Mouse (Mus musculus) ES-Bruce4 (cell line): ENCODE measurements around the gene Tmem30b. TPM values are rescaled to one million over a fixed set of nuclear protein-coding genes. Genes with fewer than 3 reads are reported as not detected.
A peak's percentile ranks its signal among the peaks of the same experiment; 100 is the strongest.

ENCODE experiments used
- H3K27ac ChIP-seq: 2 replicates; pipeline ENCODE4 v1.5.1; 2012; ENCODE audit warnings: low read length, inconsistent platforms; ENCODE audit not compliant: insufficient read depth
- H3K27me3 ChIP-seq: 2 replicates; pipeline ENCODE4 v1.6.1; 2012; ENCODE audit warnings: mild to moderate bottlenecking, low read length, inconsistent platforms; ENCODE audit not compliant: control insufficient read depth, poor library complexity, insufficient read depth, severe bottlenecking
- H3K36me3 ChIP-seq: 2 replicates; pipeline ENCODE4 v1.6.1; 2012; ENCODE audit warnings: inconsistent platforms, mild to moderate bottlenecking, low read length, moderate library complexity; ENCODE audit not compliant: control insufficient read depth, poor library complexity, insufficient read depth, severe bottlenecking
- H3K4me1 ChIP-seq: one replicate; pipeline ENCODE4 v1.8.1; 2011; ENCODE audit warnings: low read length; ENCODE audit not compliant: control insufficient read depth, insufficient read depth
- H3K4me3 ChIP-seq: 2 replicates; pipeline ENCODE4 v1.5.1; 2011; ENCODE audit warnings: low read depth, mild to moderate bottlenecking, low read length
- H3K9ac ChIP-seq: 2 replicates; pipeline ENCODE4 v1.6.1; 2012; ENCODE audit warnings: low read depth, mild to moderate bottlenecking, inconsistent platforms; ENCODE audit not compliant: poor library complexity, severe bottlenecking
- H3K9me3 ChIP-seq: replicated peaks from 2 replicates; pipeline ENCODE4 v1.6.1; 2012; ENCODE audit warnings: mild to moderate bottlenecking, low read length, inconsistent platforms; ENCODE audit not compliant: control insufficient read depth, poor library complexity, insufficient read depth, severe bottlenecking
- CTCF ChIP-seq: IDR thresholded peaks from one replicate; pipeline ENCODE4 v1.8.1; 2011; ENCODE audit warnings: low read depth, low read length
- EP300 ChIP-seq: IDR thresholded peaks from 2 replicates; pipeline ENCODE4 v1.6.1; 2011; ENCODE audit warnings: low read depth, low read length; ENCODE audit not compliant: insufficient read depth
- POLR2A ChIP-seq: IDR thresholded peaks from one replicate; pipeline ENCODE4 v1.8.1; 2011; ENCODE audit warnings: low read length; ENCODE audit not compliant: insufficient read depth
- polyA plus RNA-seq: library from polyadenylated mRNA; stranded (reverse); fragments of >200 nt; gene quantifications from 2 replicates; pipeline ENCODE4 v1.2.4, GENCODE M21; 2011; ENCODE audit warnings: low read depth; ENCODE audit not compliant: missing spikeins, insufficient read depth, insufficient read length

Tmem30b gene
- polyA plus RNA-seq, 1 experiment = 13.5 TPM

- Histone ChIP-seq H3K4me1 (no peaks in the 10 kb centered on the region), H3K36me3 (no peaks in the 10 kb centered on the region)
- TF ChIP-seq CTCF (no peak), EP300 (no peak), POLR2A (no peak)
Measured at GRCm38 (mm10) chr12:73590627-73591276, 44.6 kb upstream of the Tmem30b start.

GRCm38 (mm10) chr12:73587262-73587661 lies 41.1 kb upstream of the Tmem30b start:
- no peak overlapping the region for H3K9ac ChIP-seq
- H3K27me3 ChIP-seq = peaks cover 11% of the 10 kb centered on the region; the same call in 1 of the 2 replicates
- TF ChIP-seq POLR2A = no peak
- TF ChIP-seq EP300 = no peak
- TF ChIP-seq CTCF = no peak
- H3K4me1 ChIP-seq = no peaks in the 10 kb centered on the region
- no peaks in the 10 kb centered on the region for H3K36me3 ChIP-seq
- no peak overlapping the region for H3K27ac ChIP-seq
- no peaks in the 10 kb centered on the region for H3K9me3 ChIP-seq
- no peak overlapping the region for H3K4me3 ChIP-seq

More at GRCm38 (mm10) chr12:73590627-73591276, 44.6 kb upstream of the Tmem30b start:
- no peak overlapping the region for H3K9ac ChIP-seq
- no peak overlapping the region for H3K27ac ChIP-seq
- H3K9me3 ChIP-seq = no peaks in the 10 kb centered on the region
- peaks cover 7% of the 10 kb centered on the region; the same call in 1 of the 2 replicates for H3K27me3 ChIP-seq
- H3K4me3 ChIP-seq = no peak overlapping the region

- TF ChIP-seq POLR2A (no peak), CTCF (no peak), EP300 (no peak)
- H3K9ac ChIP-seq = no peak overlapping the region
Measured at GRCm38 (mm10) chr12:73585850-73586249, 39.7 kb upstream of the Tmem30b start.

GRCm38 (mm10) chr12:73585241-73585801 lies 39.1 kb upstream of the Tmem30b start:
- Histone ChIP-seq H3K9ac (peak overlapping the region; percentile 61), H3K27me3 (peaks cover 11% of the 10 kb centered on the region; the same call in 1 of the 2 replicates), H3K27ac (no peak overlapping the region), H3K4me1 (no peaks in the 10 kb centered on the region), H3K9me3 (no peaks in the 10 kb centered on the region), H3K36me3 (no peaks in the 10 kb centered on the region), H3K4me3 (peak overlapping the region; percentile 60)
- no peak for TF ChIP-seq POLR2A
- no peak for TF ChIP-seq CTCF
- TF ChIP-seq EP300 = no peak

More at GRCm38 (mm10) chr12:73585850-73586249, 39.7 kb upstream of the Tmem30b start:
- no peak overlapping the region for H3K27ac ChIP-seq
- H3K36me3 ChIP-seq = no peaks in the 10 kb centered on the region
- no peak overlapping the region for H3K4me3 ChIP-seq
- peaks cover 11% of the 10 kb centered on the region; the same call in 1 of the 2 replicates for H3K27me3 ChIP-seq
- no peaks in the 10 kb centered on the region for H3K9me3 ChIP-seq
- H3K4me1 ChIP-seq = no peaks in the 10 kb centered on the region

- Histone ChIP-seq H3K9ac (peak within 1 kb of the TSS; percentile 61), H3K36me3 (no peaks in the 10 kb centered on the region), H3K27ac (no peak within 1 kb of the TSS), H3K4me1 (no peaks in the 10 kb centered on the region), H3K4me3 (peak within 1 kb of the TSS; percentile 60), H3K27me3 (peaks cover 11% of the 10 kb centered on the region; the same call in 1 of the 2 replicates), H3K9me3 (no peaks in the 10 kb centered on the region)
- TF ChIP-seq POLR2A = no peak
- TF ChIP-seq CTCF = peak; percentile 13
Measured at GRCm38 (mm10) chr12:73584610-73585240, 38.5 kb upstream of the Tmem30b start, which contains the start of gene Prkch. Gene Prkch (plus strand): TSS chr12:73584796.
